Mouse (Mus musculus) heart, postnatal 25 days (tissue): ENCODE measurements around the gene Pbld2. TPM values are rescaled to one million over a fixed set of nuclear protein-coding genes. Genes with fewer than 3 reads are reported as not detected.

Experiments used
- DNase-seq: peaks from one replicate; pipeline ENCODE4 v3.0.0; 2022; ENCODE audit warnings: low spot score
- intact Hi-C: fragments of 180-260 bp; cut with DNase I; formaldehyde crosslinking; loops from one replicate; pipeline ENCODE4 v1.15.1; 2025
- total RNA-seq, 2 experiments: library from RNA; stranded (reverse); gene quantifications; 2 replicates each; pipeline ENCODE4 v1.2.3; 2021

Gene Pbld2
- total RNA-seq, 2 experiments from 2014 or later, result 7.0 to 8.0 TPM

- DNase-seq, result no peak
- intact Hi-C loops, result no loop called here
These were observed 30.5 kb downstream of the Pbld2 start for GRCm38 (mm10) chr10:63054586-63054985.

DNA sequence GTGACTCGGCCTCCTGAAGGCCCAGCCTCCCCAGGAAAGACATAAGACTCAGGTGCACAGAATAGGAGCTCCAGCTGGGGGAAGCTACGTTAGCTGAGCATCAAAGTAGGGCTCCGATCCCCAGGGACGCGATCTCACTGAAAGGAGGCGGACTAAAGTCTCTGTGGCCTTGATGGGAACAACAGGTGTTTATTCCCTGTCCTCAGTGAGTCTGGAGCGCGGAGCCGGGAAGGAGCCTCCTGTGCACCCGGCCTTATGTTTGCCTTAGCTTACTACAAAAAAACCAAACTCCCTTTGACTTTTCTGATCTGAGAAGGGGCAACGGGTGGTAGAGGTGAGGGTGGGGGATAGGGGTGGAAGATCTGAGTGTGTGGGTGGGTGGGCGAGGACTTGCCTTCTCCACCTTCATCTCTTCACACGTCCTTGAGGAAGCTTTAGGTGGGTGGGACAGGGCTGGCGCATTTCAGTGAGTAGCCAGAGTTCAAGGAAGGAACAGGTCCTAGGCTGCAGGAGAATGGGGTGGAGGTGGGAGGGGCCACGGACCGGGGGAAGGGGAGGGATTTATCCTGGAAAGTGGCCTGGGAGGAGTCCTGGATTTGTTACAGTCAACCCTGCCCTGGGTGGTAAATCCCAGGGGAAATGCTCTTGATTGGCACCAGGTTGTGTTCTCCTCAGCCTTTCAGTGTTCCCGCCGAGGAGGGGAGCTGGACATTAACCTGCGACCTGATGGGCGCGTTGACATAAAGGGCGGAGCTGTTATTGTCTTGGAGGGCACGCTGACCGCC, 33.0 kb downstream of the Pbld2 start:
- intact Hi-C loops, result no loop called here
- DNase-seq, result peak; percentile 12

GRCm38 (mm10) chr10:63059862-63060261, 35.7 kb downstream of the Pbld2 start, which contains the start of gene Pbld1:
Pbld1 (plus strand) TSS chr10:63060162.
- intact Hi-C loops, result loop anchor here (10.0 kb wide), 1 partner anchor 245 kb away; no protein-coding TSS in a partner anchor
- DNase-seq, result no peak

DNA sequence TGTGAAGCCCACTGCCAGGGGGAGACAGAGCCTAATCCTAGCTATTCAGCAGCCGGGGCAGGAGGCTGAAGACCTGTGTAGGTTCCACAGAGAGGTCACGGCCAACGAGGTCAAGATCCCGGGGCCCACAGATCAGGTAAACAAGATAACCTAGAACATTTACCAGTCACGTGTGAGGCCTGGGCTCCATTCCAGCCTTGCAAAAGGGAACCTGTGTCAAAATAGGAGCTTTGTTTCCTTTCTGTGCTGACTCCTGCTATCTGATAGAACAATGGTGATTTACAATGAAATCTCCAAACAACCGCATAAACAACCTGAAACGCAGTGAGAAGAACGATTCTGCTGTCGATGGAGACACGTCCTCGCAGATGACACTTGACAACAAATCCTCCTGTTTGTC, 36.3 kb downstream of the Pbld2 start:
- intact Hi-C loops, result loop anchor here (10.0 kb wide), 1 partner anchor 246 kb away; no protein-coding TSS in a partner anchor
- peak; percentile 16 for DNase-seq

GRCm38 (mm10) chr10:63061266-63061665, 37.2 kb downstream of the Pbld2 start:
- intact Hi-C loops, result loop anchor here (10.0 kb wide), 1 partner anchor 246 kb away; no protein-coding TSS in a partner anchor
- DNase-seq, result no peak

GRCm38 (mm10) chr10:63062696-63063095, 38.6 kb downstream of the Pbld2 start:
- no peak for DNase-seq
- intact Hi-C loops, result loop anchor here (10.0 kb wide), 1 partner anchor 248 kb away; no protein-coding TSS in a partner anchor

- no peak for DNase-seq
- intact Hi-C loops, result loop anchor here (10.0 kb wide), 1 partner anchor 249 kb away; no protein-coding TSS in a partner anchor
These were observed 39.2 kb downstream of the Pbld2 start for GRCm38 (mm10) chr10:63063365-63063764.

DNA sequence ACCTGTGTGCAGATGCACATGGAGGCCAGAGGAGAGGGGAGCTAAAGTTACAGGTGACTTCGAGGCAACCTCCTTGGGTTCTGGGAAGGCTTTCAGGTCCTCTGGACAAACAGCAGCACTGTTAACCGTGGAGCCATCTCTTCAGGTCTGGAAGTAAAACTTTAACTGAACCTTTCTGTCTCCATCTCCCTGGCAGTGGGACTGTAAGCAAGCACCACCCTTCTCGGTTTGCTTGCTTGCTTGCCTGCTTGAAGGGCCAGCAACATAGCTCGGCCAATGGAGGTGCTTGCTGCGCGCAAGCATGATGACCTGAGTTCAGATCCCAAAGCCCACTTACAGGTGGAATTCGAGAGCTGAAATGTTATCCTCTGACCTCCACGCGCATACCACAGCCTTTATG, 40.4 kb downstream of the Pbld2 start:
- no peak for DNase-seq
- intact Hi-C loops, result loop anchor here (10.0 kb wide), 1 partner anchor 250 kb away; no protein-coding TSS in a partner anchor

GRCm38 (mm10) chr10:63065561-63065960, 41.4 kb downstream of the Pbld2 start:
- DNase-seq, result no peak
- intact Hi-C loops, result loop anchor here (5.0 to 10.0 kb wide), 2 partner anchors 83 to 251 kb away; partner anchors contain the start of gene Rufy2

GRCm38 (mm10) chr10:63065988-63066387, 41.9 kb downstream of the Pbld2 start:
- intact Hi-C loops, result loop anchor here (1.0 to 10.0 kb wide), 4 partner anchors 24 to 251 kb away; partner anchors contain the start of genes Hnrnph3, Pbld2 and Rufy2
- peak; percentile 31 for DNase-seq

GRCm38 (mm10) chr10:63086304-63086703, 62.2 kb downstream of the Pbld2 start:
- no peak for DNase-seq
- intact Hi-C loops, result no loop called here

DNA sequence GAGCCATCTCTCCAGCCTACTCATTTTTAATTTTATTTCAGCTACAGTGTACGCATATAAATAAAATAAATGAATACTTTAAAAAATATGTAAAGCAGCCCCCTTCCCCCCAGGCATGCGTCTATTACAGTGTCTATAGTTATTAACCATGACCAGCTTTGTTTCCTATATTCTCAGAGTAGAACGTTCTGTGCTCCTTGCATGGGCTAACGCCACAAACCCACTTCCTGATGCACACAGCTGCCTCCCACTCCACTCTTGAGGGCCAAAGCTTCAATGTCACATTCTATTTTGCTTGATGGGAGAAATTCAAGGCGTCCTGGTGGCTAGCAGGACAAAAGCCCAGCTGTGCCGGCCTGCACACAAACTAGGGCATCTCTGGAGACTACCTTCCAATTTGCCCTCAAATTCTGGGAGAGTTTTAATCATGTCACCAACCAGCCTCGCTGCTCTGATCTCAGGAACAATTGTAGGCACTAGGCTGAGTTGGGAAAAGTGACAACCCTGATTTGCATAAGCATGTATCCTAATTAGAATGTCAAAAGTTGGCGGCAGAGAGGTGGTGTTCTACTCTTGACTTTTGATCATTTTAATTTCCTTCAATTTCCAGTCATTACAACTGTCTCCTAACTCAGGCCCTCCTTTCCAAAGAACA, 65.1 kb downstream of the Pbld2 start:
- no peak for DNase-seq
- intact Hi-C loops, result no loop called here

DNA sequence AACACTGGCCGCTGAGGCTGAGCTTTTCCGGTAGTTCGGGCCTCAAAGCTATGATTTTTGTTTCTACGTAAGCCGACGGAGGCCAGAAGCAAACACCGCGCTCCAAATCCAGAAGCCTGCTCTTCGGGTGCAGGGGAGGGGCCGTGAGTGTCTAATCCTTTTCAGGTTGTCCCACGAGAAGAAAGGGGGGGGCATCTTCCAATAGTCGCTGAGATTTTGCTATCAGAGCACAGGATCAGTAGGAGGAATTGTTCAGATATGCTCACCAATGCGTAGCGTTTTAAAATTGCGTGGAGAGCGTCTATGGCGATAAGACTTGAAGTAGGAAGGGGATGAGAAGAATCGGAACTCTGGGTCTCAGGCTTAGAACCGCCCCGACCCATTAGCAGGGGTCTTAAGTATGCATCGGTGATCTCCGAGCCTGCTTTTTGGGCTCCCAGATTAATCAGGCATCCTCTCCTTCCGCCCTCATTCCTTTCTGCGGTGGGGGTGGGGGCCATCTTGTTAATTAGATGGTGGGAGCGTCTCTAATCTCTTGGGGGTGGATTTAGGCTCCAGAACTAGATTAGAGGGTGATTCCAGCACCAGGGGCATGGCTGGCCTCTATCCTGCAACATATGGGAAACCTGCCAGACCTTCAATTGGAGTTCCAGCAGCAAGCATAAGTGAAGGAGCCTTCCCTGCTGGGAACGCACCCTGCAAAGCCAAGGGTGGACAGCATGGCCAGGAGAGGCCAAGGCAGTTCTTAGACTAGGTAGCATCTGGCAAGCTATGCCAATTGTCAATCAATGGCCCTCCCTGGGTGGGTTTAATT, 65.8 kb downstream of the Pbld2 start:
- intact Hi-C loops, result no loop called here
- DNase-seq, result no peak

- intact Hi-C loops, result no loop called here
- DNase-seq, result no peak
These were observed 67.8 kb downstream of the Pbld2 start for GRCm38 (mm10) chr10:63091915-63092314.

DNA sequence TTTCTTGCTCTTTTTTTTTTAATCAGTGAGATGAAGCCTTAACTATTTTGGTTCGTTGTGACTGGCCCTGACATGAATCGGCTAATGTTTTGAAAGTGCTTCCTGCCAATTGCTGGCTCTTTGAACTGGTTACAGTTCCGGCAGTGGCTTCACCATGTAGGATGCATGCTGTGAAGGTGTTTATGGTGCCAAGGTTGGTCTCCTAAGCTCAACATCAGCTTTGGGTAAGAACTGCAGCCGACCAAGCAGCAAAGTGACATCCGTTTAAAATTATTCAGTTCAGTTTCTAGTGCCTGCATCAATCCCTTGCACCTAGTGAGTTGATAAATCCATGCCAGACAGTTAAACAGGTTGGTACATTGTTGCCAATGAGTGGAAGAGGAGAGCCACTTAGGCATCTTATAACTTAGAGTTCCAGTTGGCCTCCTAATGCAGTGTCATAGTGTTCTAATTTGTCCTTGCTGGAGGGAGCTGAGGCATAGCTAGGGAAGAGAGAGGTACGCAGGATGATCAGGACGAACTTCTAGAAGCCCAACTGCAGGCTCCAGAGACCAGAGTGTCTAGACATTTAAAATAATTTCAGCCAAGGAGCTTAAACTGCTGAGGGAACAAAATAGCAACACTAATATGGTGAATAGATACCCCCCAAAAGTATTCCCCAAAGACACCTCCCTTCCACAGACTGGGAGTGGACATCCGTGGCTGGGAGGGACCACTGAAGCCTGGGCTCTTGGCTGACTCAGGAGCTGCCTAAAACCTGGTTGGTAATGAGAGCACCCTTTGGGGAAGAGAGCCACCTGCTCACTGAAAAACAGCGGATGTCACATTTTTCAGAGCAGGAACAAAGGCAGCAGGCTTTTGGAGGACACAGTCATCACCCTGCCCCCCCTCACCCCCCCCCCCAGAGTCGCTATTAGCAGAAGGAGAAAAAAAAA, 68.8 kb downstream of the Pbld2 start:
- intact Hi-C loops, result no loop called here

GRCm38 (mm10) chr10:63096757-63097156, 72.6 kb downstream of the Pbld2 start:
- intact Hi-C loops, result no loop called here

More for the DNA sequence above, 68.8 kb downstream of the Pbld2 start:
- DNase-seq, result no peak

GRCm38 (mm10) chr10:63098191-63098590, 74.1 kb downstream of the Pbld2 start:
- intact Hi-C loops, result no loop called here
- no peak for DNase-seq

More at GRCm38 (mm10) chr10:63096757-63097156, 72.6 kb downstream of the Pbld2 start:
- no peak for DNase-seq

- intact Hi-C loops, result no loop called here
These were observed 75.4 kb downstream of the Pbld2 start, which contains the start of gene Atoh7 for GRCm38 (mm10) chr10:63099521-63099920. Atoh7 (plus strand) TSS chr10:63099651.

More at GRCm38 (mm10) chr10:63099521-63099920, 75.4 kb downstream of the Pbld2 start, which contains the start of gene Atoh7:
- no peak for DNase-seq
